Mouse (Mus musculus) telencephalon, adult 2 months (tissue): Measurements from ENCODE around the gene Gbf1.
"Not testable (repeated sequence)": the region's sequence is repeated elsewhere in the genome, so short reads cannot be mapped to it uniquely, and the experiment has no call there.

ENCODE experiments used
- DNase-seq: peaks from one replicate; pipeline ENCODE4 v3.0.0-alpha.2; 2011; ENCODE audit warnings: low read depth, low spot score

The Gbf1 gene

DNA sequence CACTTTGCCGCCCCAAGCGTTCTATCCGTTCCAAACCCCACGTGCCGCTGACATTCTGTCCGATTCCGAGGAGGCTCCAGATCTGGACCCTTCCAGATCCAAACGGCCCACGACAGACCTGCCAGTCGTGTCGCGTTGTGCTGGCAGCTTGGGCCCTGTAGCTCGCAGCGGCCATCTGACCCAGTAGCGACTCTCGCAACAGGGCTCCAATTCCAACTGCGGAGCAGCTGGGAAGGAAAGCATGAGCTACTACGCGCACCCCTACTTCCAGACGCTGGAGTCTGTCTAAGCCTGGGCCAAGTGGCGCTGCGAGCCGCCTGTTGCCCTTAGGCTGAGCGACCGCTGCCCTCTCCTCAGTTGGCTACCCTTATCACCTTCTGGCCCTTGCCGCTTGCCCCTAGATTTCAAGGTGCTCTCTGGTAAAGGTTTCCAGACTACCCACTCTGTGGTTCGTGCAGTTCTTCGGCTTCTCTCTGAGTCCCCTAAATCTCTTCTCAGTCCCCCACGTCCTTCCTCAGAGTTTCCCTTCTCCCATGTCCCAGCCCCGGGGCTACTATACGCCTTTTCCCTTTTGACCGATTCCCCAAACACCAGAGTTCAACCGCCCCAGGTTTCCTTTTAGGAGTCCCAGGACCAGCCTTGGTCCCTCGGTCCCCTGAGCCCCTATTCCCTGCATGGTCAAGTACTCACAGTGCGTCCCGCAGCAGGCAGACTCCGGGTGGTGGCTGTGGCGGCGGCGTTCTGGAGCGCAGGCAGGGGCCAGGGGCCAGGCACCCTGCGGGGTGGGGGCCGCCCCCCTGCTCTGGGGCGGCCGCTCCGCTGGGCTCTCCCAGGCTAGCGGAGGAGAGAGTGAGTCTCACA is 4.6 kb upstream of the Gbf1 start, which contains the start of gene Pitx3:
Gene Pitx3 (minus strand): TSS at position 816 of the 861 bp plus-strand sequence.
- DNase-seq = no peak

DNA sequence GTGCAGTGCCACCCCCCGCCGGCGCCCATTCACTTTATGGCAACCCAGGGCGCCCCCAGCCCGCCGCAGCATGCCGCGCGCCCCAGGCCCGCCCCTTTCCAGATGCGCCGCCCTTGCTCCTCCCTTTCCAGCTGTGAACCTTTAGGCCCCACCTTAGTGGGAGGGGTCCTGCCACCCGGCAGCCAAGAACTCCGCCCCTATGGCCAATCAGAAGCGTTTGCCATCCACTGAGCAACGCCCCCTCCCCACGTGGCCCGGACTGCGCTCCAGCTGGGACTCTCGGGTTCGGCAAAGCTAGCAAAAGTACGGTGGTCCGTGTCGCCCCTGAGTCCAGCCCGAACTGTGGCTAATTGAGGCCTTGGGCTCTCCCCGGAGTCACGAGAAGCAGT is 3.9 kb upstream of the Gbf1 start:
- DNase-seq = no peak

DNA sequence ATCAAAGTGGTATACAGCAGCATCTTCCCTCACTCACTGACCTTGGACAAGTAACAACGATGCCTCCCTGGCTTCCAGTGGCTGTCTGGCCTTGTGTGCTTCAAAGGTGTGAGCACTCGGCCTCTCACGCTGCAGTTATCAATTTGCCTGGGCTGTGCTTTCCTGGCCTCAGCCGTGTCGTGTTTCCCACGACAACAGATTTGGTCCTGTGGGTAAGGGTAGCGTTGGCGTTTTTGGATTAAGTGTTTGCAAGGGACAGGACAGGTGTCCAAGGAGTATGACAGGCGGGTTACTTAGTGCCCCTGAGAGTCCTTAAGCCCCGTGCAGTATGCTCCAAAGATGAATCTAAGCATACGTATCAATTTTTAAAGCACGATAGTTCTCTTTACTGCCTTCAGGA is 3.2 kb upstream of the Gbf1 start:
- no peak for DNase-seq

DNA sequence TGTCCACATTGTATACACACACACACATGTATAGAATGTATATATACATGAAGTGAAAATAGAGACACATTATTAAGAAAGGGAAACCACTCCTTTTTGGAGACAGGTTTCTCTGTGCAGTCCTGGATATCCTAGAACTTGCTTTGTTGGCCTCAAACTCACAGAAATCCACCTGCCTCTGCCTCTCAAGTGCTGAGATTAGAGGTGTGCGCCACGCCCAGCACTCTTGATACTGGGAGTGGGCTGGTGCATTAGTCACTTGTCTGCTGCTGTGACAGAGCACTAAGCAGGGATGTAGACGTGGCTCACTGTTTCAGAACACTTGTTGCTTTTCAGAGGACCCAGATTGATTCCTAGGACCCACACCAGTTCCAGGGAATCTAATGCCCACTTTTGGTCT is 13.6 kb downstream of the Gbf1 start:
- no peak for DNase-seq

DNA sequence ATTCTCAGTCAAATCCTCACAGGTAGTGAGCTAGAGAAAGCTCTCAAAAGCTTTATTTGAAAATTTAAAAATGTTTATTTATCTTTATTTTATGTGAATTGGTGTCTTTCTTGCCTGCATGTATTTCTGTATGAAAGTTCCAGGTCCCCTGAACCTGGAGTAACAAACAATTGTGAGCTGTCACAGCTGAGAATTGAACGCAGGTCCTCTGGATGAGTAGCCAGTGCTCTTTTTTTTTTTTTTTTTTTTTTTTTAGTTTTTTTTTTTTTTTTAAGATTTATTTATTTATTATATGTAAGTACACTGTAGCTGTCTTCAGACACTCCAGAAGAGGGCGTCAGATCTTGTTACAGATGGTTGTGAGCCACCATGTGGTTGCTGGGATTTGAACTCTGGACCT is 14.9 kb downstream of the Gbf1 start:
- not testable (repeated sequence) for DNase-seq

DNA sequence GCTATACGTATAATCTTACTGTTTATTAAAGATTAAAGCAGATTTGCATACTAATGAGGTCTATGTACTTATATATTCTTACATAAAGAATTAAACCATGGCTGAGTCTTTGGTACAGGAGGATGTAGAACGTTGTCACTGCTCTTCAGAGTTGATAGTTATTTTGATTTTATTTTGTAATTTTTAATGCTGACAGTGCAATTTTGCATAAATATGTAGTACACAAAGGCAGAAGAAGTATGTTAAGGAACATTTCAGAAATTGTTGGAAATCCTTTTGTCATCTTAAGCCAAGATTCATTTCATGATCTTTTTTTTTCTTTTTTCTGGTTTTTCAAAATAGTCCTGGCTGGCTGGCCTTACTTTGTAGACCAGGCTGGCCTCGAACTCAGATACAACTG is 17.1 kb downstream of the Gbf1 start:
- DNase-seq = no peak

DNA sequence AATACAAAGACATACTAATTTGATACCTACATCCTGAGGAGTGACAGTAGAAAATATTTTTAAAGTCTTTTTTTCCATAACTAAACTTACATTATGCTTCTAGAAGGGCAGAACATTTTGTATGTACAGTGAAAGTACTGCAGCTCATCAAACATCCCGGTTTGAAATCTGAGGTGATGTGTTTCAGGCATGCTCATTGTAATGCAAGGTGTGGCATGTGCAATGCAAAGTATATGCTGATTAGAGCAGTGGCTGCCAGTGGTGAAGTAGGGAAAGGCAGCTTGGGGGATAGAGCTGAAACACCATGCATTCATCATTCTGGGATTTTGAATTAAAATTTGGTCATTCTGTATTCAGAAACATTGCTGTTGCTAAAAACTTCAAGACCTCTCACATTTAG is 17.6 kb downstream of the Gbf1 start:
- no peak for DNase-seq

DNA sequence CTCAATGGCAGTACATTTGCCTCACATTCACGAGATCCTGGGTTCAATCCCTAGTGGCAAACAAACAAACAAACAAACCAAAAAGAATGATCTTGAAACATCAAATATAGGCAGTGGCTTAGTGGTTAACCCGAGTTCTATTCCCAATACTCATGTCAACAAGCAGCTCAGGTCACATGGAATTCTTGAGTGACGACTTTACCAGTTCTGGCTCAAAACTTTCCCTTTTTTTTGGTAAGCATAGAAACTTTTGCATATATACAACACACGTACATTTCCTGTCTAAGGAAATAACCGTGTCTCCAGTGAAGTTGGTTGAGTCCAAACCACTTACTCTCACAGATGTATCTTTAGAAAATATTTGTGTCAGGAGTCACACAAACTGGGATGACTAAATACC is 20.2 kb downstream of the Gbf1 start:
- no peak for DNase-seq

DNA sequence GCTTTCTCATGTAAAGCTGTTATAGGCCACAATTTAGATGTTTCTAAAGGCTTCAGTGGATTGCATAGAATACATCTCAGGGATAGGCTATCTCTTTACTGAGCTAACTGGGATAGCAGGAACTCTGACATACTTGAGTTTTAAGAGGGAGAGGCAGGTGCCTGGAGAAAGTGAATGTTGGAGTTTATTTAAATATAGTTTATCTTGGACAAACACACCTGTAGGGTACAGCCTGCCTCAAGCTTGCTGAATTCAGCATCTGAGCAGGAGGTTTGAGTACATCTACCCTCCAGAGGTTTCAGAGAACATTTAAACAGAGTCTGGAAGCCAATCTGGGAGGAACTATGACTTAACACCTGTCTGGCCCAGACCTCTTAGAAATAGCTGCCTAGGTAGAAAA is 22.9 kb downstream of the Gbf1 start:
- no peak for DNase-seq

DNA sequence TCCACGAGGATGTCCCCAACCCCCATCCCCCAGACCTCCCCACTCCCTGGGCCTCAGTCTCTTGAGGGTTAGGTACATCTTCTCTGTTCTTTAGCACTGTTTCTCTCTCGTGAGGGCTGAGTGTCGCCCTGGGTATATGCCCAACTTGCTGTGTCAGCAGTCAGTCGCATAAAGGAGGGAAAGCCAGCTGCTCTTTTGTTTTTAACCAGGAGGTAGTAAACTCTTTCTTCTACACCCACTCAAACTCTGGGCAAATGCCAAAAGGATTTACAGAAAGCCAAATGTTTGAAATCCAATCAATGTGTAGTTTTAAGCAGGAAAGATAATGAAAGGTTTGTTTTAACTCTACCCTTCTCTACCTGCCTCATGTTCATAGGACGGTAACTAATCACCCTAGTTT is 24.7 kb downstream of the Gbf1 start:
- no peak for DNase-seq

DNA sequence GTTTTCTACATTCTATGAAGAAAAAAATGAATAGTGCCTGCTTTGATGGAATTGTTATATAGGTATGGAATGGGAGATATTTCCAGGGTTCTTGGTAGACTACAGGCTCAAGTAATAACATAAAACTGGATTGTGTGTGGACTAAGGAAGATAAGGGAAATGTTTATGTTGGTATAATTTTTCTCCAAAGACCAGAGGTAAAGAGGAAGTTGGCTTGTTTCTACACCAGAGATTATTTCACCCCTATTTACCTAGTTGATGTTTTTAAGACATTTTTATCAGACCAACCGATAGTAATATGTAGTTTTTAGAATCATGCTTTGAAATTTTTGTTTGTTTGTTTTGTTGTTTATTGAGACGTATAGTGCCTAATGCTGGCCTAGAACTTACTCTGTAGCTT is 28.0 kb downstream of the Gbf1 start:
- DNase-seq = no peak

DNA sequence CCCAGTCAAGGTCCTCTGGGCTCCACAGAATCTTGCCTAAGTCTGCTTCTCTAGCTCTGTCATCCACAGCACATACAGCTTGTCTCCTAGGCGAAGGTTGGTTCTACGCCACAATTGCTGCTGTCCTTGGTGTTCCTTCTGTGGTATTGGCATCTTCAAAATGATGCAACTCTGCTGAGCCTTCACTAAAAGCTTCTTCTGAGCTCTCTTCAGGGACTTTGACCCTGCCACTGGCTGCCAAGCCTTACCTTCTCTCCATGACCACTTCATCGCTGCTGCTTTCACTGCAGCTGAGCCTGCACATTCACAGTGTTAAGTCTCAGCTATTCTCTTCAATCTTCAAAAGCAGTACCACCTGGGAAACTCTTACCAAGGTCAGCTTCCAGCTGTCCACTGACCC is 29.9 kb downstream of the Gbf1 start:
- no peak for DNase-seq

DNA sequence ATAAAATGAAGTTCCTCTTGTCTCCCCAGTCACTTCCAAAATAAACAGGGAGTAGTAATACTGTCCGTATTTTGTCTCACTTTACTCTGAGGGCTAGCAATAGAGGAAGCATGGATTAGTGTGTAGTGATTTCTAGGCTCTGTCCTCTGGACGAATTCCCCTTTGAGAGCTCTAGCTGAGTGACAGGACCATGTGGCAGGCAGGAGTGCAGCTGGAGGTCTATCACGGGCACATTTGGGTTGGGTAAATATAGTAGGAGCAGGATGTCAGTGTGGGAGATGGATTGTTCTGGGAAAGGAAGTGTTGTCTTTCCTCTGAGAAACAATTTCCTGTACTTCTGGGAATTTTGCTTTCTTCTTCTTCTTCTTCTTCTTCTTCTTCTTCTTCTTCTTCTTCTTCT is 34.3 kb downstream of the Gbf1 start:
- no peak for DNase-seq

DNA sequence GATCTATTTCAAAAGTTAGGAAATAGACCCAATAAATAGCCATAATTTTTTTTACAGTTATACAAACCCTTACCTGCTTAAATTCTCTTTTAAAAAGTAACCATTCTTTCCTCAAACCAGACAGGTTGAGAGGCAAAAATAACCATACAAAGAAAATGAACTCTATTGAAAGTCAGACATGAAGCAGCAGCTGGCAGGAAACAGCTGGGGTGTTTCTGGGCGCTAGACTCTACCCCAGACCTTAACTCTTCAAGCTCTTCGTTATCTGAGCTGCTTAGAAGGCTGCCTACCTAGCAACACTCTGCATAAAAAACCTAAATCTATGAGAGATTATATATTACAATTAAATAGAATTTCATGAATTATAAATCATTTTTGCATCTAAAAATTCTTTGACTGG is 34.9 kb downstream of the Gbf1 start:
- DNase-seq = no peak

DNA sequence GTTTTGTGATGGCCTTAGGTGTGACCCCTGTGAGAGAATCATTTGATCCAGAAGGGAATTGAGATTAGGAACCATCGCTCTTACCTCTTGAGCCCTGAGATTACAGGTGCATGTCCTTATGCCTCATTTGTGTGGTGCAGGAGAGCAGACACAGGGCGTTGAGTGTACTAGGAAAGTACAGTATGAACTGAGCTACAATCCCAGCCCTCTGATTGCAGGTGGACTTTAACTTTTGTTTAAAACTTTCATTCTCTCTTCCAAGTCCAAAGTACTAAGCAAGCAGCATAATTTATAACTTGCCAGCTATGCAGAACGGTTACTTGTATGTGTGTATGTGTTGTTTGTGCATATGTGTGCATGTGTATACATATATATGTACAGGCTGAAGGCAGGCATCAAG is 46.0 kb downstream of the Gbf1 start:
- no peak for DNase-seq

DNA sequence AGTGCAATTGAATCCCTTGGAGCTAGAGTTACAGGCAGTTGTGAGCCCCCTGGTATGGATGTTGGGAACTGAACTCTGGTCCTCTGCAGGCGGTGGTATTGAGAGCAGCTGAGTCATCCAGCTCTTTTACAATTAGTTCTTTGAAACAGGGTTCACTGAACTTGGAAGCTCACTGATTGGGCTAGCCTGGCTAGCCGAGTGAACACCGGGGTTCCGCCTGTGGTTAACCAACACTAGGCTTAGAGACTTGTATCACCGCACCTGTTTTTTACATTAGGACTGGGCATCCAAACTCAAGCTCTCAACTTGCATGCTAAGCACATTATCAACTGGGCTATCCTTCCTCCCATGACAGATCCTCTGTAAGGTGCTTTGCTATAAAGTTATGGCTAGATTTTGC is 46.6 kb downstream of the Gbf1 start:
- DNase-seq = no peak

DNA sequence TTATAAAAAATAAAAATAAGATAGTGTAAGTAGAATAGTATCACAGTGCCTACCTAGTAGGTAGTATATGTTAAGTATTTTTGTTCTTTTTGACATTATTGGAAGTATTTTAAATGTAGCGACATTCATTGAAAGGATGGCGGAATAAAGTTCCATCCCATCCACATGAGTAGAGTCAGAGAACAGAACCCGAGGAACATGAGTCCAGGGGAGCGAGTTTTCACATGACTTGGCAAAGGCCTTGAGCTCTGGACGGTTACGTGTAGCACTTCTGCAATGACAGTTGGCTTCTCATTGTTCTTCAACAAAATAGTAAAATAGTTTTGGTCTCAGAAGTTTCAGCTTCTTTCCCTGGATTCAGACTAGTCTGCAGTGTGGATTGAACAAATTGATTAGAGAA is 51.9 kb downstream of the Gbf1 start:
- DNase-seq = no peak

DNA sequence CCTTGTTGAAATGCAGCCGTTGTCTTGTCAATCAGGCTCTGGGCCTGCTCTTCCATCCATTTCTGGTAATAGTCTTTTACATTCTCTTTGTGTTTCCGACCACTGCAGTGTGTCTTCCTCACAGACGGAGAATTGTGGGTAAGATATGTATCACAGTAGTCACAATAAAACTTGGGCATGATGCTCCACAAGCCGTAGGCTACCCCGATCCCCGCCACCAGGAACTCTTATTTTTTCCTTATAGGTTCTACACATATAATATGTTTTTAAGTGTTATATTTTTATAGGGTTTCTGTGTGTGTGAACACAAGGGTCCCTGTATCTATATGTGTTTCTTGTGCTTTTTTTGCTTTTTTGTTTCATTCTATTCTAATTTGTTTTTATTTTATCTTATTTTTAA is 53.4 kb downstream of the Gbf1 start:
- DNase-seq = no peak

DNA sequence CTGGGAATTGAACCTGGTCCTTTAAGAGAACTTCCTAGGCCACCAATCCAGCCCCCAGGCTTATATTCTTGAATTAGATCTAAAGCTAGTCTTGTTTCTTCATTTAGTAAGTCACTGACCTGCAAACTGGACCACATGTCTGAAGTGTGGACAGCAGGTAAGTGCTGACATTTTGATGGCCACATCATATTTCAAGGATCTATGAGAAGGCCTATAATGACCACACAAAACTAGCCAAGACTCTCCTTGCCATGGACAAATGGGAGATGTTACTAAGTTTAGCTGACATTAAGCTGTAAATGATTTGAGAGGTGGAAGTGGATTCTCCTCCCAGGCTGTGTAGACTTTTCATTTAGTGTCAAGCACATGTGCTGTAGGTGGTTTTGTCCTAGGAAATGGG is 58.6 kb downstream of the Gbf1 start:
- DNase-seq = no peak

DNA sequence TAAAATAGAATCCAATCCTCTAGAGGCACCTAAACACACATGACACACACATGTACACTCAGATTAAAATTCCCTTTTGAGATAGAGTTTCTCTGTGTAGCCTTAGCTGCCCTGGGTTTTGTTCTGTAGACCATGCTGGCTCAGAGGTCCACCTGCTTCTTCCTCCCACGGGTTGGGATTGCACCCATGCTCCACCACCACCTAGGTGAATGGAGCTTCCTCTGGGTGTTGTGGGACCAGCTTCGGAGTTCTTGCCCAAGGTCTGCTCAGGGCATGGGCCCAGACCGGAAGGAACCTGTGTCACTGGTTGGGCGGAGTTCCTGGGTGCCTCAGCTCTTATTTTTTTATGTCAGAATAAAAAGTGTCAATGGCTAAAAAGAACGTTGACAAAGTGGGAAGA is 62.2 kb downstream of the Gbf1 start:
- DNase-seq = no peak

DNA sequence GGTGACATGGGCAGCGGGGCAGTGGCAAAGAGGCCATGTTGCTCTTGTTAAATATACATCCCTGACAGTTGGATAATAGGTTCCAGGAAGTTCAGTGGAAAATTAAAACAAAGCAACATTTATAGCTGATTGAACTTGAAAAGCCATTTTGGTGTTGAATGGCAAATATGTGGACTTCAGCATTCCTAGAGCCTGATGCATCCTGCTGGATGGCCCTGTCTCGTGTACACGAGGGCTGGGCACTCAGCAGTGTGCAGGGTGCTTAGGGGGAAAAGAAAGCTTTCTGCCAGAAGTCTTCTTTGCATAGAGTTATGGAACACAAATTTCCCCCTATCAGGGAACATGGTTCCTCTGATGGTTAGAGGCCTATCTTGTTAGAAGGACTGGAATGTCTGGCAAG is 63.1 kb downstream of the Gbf1 start:
- no peak for DNase-seq

DNA sequence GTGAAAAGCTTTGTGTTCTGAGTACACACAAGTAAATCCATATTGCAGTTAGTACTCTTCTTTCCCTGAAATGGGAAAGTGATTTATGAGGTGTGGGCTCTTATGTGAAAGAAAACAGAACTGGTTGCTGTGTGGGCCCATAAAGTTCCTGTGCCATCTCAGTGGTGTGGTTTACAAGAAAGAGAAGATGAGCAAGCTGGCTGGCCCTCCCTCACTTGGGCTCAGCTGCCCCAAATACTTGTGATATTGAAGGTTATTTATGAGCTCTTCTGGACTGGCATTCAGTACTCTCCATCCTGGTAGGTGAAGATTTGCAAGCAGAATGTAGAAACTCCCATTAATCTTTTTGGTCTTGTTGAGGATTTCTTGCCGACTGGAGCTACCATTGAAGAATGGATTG is 64.4 kb downstream of the Gbf1 start:
- no peak for DNase-seq

DNA sequence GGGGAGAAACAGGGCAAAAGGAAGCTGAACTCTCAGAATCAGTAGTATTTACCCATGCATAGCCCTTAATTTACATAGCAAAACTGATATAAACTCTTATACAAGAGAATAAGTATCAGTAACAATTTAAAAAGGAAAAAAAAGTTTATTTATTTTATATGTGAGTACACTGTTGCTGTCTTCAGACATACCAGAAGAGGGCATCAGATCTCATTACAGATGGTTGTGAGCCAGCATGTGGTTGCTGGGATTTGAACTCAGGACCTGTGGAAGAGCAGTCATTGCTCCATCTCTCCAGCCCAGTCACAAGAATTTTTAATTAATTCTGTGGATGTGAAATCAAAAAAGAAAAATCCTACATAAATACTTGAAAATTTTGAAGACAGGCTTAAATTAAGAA is 65.0 kb downstream of the Gbf1 start:
- DNase-seq = not testable (repeated sequence)

DNA sequence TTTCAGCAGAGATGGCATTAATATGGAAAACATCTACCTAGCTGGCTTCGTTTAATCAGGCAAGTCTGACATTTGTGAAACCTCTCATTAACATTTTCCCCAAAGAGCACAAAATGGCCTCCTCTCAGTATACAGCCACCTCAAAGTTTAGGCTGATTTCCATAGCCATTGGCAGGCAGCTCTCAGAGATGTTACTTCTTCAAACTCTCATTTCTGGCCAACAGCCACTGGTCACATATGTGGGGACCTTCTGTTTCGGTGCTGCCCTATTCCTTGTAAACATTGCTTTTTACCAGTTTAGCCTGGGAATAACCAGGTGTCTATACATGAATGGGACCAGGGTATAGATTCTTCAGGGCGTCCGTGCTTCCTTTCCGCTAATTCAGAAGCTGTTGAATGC is 67.8 kb downstream of the Gbf1 start:
- no peak for DNase-seq
